Mouse (Mus musculus) embryonic fibroblast, embryonic 13.5 days (primary cell): ENCODE measurements around the gene Osgep. TPM values are rescaled to one million over a fixed set of nuclear protein-coding genes. Genes with fewer than 3 reads are reported as not detected.
"Not testable (repeated sequence)": the region's sequence is repeated elsewhere in the genome, so short reads cannot be mapped to it uniquely, and the experiment has no call there.

Source experiments
- H3K27ac ChIP-seq: 2 replicates; pipeline ENCODE4 v1.5.1; 2012; ENCODE audit warnings: low read length, control low read depth, inconsistent platforms; ENCODE audit not compliant: insufficient read depth
- H3K4me1 ChIP-seq: 2 replicates; pipeline ENCODE4 v1.6.1; 2011; ENCODE audit warnings: low read length; ENCODE audit not compliant: control insufficient read depth, insufficient read depth
- H3K4me3 ChIP-seq: 2 replicates; pipeline ENCODE4 v1.5.1; 2011; ENCODE audit warnings: mild to moderate bottlenecking, control low read depth, low read length; ENCODE audit not compliant: insufficient read depth
- CTCF ChIP-seq: IDR thresholded peaks from 2 replicates; pipeline ENCODE4 v1.5.1; 2011; ENCODE audit warnings: mild to moderate bottlenecking, control low read depth, low read length, moderate library complexity, borderline replicate concordance; ENCODE audit not compliant: insufficient read depth
- POLR2A ChIP-seq: IDR thresholded peaks from 2 replicates; pipeline ENCODE4 v1.6.1; 2011; ENCODE audit warnings: low read depth, mild to moderate bottlenecking, control low read depth, low read length, moderate library complexity
- polyA plus RNA-seq: library from polyadenylated mRNA; stranded (reverse); fragments of >200 nt; gene quantifications from 2 replicates; pipeline ENCODE4 v1.2.4, GENCODE M21; 2011; ENCODE audit warnings: low read depth; ENCODE audit not compliant: missing spikeins, insufficient read length

Gene Osgep
- polyA plus RNA-seq, 1 experiment: 38.8 TPM

DNA sequence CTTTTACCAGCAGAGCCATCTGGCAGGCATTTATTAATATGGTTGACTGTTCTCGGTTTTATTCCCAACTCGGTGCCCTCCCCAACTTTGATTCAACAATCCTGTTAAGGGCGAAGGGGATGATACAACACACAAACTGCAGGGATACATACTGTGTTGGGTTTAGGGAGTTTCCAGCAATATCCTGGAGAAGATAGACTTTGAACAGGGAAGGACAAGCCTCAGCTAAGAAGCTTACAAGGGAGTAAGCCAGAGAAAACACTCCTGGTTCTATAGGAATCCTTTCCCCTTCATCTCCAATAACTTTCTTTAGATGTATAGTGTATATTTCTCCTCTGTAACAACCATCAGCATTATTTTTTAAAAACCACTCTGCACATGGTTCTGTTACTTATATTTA is 49.5 kb downstream of the Osgep start:
- Histone ChIP-seq H3K4me3 (no peak overlapping the region), H3K27ac (no peak overlapping the region), H3K4me1 (no peaks in the 10 kb centered on the region)
- TF ChIP-seq CTCF: no peak
- no peak for TF ChIP-seq POLR2A

DNA sequence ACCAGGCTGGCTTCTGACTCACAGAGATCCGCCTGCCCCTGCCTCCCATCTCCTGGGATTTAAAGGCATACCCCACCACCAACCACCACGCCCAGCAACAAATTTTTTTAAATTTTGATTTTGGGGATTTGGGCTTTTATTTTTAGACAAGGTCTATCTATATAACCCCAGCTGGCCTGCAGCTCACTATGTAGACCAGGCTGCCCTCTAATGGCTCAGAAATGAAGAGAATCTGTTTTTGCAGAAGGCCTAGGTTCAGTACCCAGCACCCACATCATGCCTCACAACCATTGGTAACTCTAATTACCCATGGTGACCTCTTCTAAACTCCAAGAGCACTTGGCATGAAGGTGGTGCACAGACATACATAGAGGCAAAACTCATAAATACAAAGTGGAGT is 53.4 kb downstream of the Osgep start:
- Histone ChIP-seq H3K4me3 (no peak overlapping the region), H3K4me1 (no peaks in the 10 kb centered on the region), H3K27ac (no peak overlapping the region)
- no peak for TF ChIP-seq CTCF
- no peak for TF ChIP-seq POLR2A

DNA sequence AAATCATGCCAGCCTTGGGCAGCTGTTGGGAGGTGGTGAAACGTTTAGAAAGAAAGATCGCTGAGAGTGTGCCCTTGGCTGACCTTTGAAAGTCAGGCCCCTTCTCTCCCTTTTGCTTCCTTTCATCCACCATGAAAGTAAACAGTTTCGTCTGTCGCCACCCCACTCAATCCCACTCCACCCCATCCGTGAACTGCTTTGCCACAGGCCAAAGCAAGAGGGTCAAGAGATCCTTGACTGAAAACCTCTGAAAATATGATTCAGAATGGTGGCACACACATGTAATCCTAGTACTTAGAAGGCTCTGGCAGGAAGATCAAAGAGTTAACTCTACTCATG is 53.9 kb downstream of the Osgep start:
- peak overlapping the region; percentile 34 for H3K4me3 ChIP-seq
- no peak for TF ChIP-seq CTCF
- 0 out of 2 replicates have a peak, but pooled peaks have one; percentile 8 for TF ChIP-seq POLR2A
- H3K27ac ChIP-seq: peak overlapping the region; percentile 77
- H3K4me1 ChIP-seq: no peaks in the 10 kb centered on the region

GRCm38 (mm10) chr14:50869889-50870804 is 54.5 kb downstream of the Osgep start, which contains the start of gene Tep1:
Gene Tep1, minus strand, starts transcription at chr14:50870560.
- Histone ChIP-seq H3K27ac (peak within 1 kb of the TSS; percentile 77), H3K4me3 (peak within 1 kb of the TSS; percentile 65), H3K4me1 (no peaks in the 10 kb centered on the region)
- TF ChIP-seq CTCF (no peak), POLR2A (peak; percentile 87)

DNA sequence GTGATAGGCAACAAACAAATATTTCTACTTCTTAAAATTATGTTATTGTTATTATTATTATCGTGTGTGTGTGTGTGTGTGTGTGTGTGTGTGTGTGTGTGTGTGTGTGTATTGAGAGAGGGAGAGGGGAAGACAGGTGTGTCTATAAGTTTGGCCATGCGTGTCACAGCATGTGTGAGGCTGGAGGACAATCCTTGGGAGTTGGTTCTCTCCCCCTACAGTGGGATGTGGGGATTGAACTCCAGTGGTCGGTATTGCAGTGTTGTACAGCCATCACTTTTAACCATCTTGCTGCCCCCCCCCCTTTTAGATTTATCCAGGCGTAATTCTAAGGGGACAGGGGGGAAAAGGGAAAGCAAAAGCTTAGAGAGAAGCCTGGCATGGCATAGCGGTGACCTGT is 56.0 kb downstream of the Osgep start:
- Histone ChIP-seq H3K27ac (no peak overlapping the region), H3K4me1 (no peaks in the 10 kb centered on the region), H3K4me3 (no peak overlapping the region)
- TF ChIP-seq CTCF (no peak), POLR2A (no peak)

DNA sequence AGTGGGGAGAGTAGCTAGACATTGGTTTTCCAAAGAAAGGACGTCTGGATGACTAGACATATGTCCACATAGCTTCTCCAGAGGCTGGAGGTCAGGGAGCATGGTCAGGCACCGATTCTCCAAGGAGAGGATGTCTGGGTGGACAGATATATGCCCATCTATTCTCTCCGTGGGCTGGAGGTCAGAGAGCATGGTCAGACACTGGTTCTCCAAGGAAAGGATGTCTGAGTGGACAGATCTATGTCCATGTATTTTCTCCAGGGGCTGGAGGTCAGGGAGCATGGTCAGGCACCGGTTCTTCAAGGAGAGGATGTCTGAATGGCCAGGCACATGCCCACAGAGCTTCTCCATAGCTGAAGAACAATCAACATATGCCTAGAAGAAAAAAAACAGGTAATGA is 56.5 kb downstream of the Osgep start:
- Histone ChIP-seq H3K4me3 (no peak overlapping the region), H3K4me1 (no peaks in the 10 kb centered on the region)

GRCm38 (mm10) chr14:50866966-50867365 is 57.7 kb downstream of the Osgep start:
- Histone ChIP-seq H3K4me3 (no peak overlapping the region), H3K27ac (no peak overlapping the region), H3K4me1 (no peaks in the 10 kb centered on the region)
- TF ChIP-seq POLR2A: no peak
- no peak for TF ChIP-seq CTCF

More for the DNA sequence above, 56.5 kb downstream of the Osgep start:
- H3K27ac ChIP-seq: no peak overlapping the region
- TF ChIP-seq POLR2A (no peak), CTCF (no peak)

- H3K4me1 ChIP-seq, H3K4me3 ChIP-seq: not testable (repeated sequence)
Measured at GRCm38 (mm10) chr14:50865005-50865404, 59.7 kb downstream of the Osgep start.

GRCm38 (mm10) chr14:50862641-50863040 is 62.1 kb downstream of the Osgep start:
- no peaks in the 10 kb centered on the region for H3K4me1 ChIP-seq
- H3K4me3 ChIP-seq: no peak overlapping the region
- TF ChIP-seq CTCF: no peak
- TF ChIP-seq POLR2A: no peak
- H3K27ac ChIP-seq: no peak overlapping the region

More at GRCm38 (mm10) chr14:50865005-50865404, 59.7 kb downstream of the Osgep start:
- not testable (repeated sequence) for H3K27ac ChIP-seq

Other genes with a start within 250 kb of the Osgep start
- not detected in 2 replicates for gene Olfr747, start 231.7 kb downstream of the Osgep start, polyA plus RNA-seq
- gene Olfr748, start 217.5 kb downstream of the Osgep start, polyA plus RNA-seq: not detected in 2 replicates
- gene Olfr749, start 179.8 kb downstream of the Osgep start, polyA plus RNA-seq: not detected in 2 replicates
- gene Ttc5, start 139.4 kb downstream of the Osgep start, polyA plus RNA-seq: 30.4 and 30.5 TPM in 2 replicates
- gene Ccnb1ip1, start 117.2 kb downstream of the Osgep start, polyA plus RNA-seq: not detected in 2 replicates
- 31.2 and 43.4 TPM in 2 replicates for gene Parp2, start 117.1 kb downstream of the Osgep start, polyA plus RNA-seq
- gene Tep1, start 54.3 kb downstream of the Osgep start, polyA plus RNA-seq: 26.1 and 30.5 TPM in 2 replicates
- 0.47 and 0.65 TPM in 2 replicates for gene Klhl33, start 27.4 kb downstream of the Osgep start, polyA plus RNA-seq
- gene Apex1, start 75 bp upstream of the Osgep start, polyA plus RNA-seq: 62.4 and 68.1 TPM in 2 replicates
- gene Pip4p1, start 6.0 kb upstream of the Osgep start, polyA plus RNA-seq: 66.4 and 69.5 TPM in 2 replicates
- 64.5 and 79.4 TPM in 2 replicates for gene Pnp, start 6.2 kb upstream of the Osgep start, polyA plus RNA-seq
- 22.3 and 51.1 TPM in 2 replicates for gene Gm49342, start 19.6 kb upstream of the Osgep start, polyA plus RNA-seq
- 0.49 and 0.70 TPM in 2 replicates for gene Pnp2, start 31.1 kb upstream of the Osgep start, polyA plus RNA-seq
- gene Rnase10, start 82.9 kb upstream of the Osgep start, polyA plus RNA-seq: 0.68 and 0.87 TPM in 2 replicates
- not detected in 2 replicates for gene Rnase9, start 117.0 kb upstream of the Osgep start, polyA plus RNA-seq
- gene Rnase11, start 125.3 kb upstream of the Osgep start, polyA plus RNA-seq: not detected in 2 replicates
- not detected in 2 replicates for gene Rnase12, start 132.8 kb upstream of the Osgep start, polyA plus RNA-seq
- gene Olfr750, start 149.5 kb upstream of the Osgep start, polyA plus RNA-seq: not detected in 2 replicates
- 116 and 134 TPM in 2 replicates for gene Rnase4, start 166.2 kb upstream of the Osgep start, polyA plus RNA-seq
- 11.4 TPM in 2 replicates for gene Ang, start 166.3 kb upstream of the Osgep start, polyA plus RNA-seq
- gene Eddm3b, start 189.5 kb upstream of the Osgep start, polyA plus RNA-seq: not detected in 2 replicates
- not detected in 2 replicates for gene Rnase6, start 199.0 kb upstream of the Osgep start, polyA plus RNA-seq
- gene Rnase1, start 221.9 kb upstream of the Osgep start, polyA plus RNA-seq: not detected in 2 replicates
- gene Rnase2b, start 237.4 kb upstream of the Osgep start, polyA plus RNA-seq: not detected in 2 replicates